Mouse (Mus musculus): Measurements from ENCODE around the gene Dach1.

The Dach1 gene

GRCm38 (mm10) chr14:98169421-98170076 lies at the start of gene Dach1:
TSS of gene Dach1 (minus strand) at chr14:98169765.
- in situ Hi-C loops (cut with MboI), result no loop called here

DNA sequence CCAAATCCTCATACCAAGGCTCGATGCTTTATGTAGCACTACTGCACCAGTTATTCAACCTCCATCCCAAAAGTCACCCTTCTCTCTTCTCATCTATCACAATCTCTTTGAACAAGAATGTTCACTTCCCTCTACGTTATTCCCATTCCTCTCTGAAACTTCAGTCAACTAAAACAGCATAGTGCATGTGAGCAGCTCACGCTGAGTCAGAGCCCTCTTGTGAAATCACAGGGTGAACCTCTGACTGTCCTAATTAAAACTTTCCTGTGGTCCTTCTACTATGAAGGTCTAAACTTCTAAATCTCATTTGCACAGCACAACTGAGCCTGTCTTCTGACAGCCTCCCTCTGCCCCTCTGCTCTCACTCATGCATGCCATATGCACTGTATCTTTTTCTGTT lies 30.5 kb upstream of the Dach1 start:
- in situ Hi-C loops (cut with MboI), result no loop called here

DNA sequence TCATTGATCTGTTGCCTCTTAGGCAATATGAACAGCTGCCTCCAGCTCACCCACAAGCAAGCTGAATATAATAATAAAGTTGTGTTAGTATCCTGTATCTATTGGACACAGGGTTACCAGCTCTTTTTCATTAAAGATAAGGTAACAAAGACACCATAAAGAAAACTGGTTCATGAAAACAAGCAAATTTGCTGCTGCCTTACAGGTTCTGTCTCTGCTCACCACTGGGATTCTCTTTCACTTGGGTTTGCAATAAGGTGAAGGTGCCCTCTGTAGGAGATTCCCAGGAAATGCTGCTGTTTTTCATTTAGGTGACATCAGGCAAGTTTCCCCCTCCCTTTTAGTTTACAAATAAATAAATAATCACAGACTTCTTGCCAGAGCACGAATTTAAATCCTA lies 12.0 kb upstream of the Dach1 start:
- in situ Hi-C loops (cut with MboI), result no loop called here

DNA sequence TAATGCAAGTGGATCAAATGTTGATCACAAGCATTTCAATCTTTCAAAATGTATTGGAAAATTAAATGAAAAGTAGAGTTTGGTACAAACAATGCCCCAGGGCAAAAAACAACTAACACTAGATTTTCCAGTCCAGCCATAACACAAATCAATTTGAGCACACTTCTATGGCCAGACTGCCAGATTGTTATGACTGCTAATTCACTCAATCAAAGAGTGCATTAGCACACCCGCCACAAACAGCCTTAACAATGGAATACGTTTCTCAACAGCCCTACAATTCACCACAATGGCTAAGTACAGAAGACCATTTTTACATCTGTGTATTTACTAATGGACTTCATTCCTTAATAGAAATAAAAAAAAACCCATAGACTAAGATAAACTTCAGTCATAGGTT lies 4.3 kb upstream of the Dach1 start:
- in situ Hi-C loops (cut with MboI), result no loop called here

- in situ Hi-C loops (cut with MboI), result no loop called here
These were observed 2.9 kb upstream of the Dach1 start for GRCm38 (mm10) chr14:98172394-98172905.

DNA sequence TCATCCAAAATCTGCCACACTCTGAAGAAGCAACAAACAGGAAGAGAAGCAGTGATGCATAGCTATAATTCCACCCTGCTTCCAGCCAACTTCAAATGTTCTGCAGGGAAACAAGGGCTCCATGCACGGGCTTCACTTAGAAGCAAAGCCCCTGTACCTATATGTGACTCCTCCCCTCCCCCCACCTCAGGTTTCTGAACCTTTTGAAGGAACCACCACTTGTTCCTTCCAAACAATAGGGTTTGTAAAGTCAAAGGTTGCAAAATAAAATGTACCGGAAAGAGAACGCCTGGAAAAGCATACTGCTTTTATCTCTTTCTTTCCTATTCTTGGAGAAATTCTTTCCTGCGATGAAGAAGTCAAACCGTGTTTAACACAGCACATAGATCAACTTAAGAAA lies 2.3 kb upstream of the Dach1 start:
- in situ Hi-C loops (cut with MboI), result no loop called here

DNA sequence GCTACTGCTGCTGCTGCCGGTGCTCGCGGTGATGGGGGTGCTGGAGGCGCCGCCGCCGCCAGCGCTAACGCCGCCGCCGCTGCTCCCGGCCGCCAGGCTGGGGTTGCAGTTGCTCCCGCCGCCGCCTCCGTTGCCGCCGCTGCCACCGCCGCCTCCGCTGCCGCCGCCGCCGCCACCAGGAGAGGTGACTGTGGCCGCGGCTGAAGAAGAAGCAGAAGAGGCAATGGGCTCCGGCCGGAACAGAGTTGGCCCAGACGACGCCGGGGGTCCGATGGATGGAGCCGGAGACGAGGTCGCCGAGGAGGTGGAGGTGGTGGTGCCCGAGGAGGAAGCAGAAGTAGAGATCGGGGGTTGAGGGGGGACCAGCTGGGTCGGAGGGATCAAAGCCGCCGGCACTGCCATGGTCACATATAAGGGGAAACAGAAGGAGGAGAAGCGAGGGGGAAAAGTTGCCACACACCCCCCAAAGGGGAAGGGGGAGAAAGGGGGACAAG lies 610 bp downstream of the Dach1 start:
- in situ Hi-C loops (cut with MboI), result no loop called here

DNA sequence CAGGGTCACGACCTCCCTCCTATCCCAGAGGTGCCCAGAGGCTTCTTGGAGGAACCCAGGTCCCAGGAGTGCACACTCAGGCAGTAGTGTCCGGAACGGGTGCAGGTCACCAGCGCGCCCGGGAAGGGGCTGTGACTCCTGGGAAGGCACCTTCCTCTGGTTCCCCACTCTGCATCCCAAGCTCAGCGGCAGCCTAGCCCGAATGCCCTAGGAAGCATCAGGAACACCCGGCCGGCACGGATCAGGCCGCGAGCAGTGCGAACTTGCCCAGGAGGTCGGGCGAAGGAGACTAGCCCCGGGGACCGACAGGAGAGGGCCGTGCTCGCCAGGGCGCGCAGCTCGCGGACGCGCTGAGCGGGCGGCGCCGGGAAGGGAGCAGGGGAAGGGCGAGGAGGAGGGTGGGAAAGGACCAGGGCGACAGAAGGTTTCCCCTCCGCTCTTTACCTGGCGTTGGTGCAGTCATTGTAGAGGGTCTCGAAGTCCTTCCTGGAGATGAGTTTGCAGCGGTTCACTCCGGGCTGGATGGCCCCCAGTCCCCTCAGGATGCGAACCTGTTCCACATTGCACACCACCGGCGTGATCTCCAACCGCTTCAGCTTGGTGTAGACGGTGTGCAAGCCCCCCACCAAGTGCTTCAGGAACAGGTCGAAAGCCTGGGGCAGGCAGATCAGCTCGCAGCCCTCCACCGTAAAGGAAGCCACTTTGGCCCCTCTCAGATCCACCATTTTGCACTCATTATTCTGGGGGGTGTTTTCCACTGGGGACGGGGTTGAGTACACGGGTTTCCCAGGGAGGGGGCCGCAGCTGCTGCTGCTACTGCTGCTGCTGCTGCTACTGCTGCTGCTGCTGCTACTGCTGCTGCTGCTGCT lies 1.3 kb downstream of the Dach1 start:
- in situ Hi-C loops (cut with MboI), result no loop called here

DNA sequence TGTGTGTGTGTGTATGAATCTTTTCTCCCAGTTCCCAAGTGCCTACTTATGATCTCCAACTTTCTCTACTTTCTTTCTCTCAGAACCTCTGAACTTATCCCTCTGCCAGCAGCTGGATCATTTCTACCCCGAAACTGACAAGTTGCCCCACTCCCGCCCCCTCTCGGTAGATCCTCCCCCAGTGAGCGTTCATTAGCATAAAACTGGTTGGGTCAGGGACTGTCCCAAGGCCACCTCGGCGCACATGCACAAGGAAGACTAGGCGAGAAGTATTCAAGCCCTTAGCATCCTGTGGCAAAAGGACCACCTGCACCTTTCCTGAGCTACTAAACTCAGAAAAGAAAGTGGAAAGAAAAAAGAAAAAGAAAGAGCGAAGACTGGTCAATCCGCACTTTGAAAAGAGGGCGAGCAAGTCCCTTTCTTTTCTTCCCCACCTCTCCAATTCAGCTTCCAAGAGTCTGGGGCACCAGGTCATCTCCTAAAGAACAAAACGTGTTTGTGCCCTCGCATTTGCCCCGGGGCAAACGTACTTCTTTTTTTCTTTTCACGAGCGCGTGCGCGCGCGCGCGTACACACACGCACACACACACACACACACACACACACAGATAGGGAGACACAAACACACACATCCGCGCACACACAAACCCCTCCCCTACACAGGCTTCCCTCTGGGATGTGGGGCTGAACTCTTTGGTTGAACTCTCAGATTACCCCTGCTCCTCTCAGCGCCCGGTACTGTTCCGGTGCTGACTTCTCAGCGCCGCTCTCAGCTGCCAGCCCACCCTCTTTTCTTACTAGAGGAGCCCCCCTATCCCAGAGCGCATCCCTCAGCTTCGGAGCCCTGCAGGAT lies 2.2 kb downstream of the Dach1 start:
- in situ Hi-C loops (cut with MboI), result no loop called here

DNA sequence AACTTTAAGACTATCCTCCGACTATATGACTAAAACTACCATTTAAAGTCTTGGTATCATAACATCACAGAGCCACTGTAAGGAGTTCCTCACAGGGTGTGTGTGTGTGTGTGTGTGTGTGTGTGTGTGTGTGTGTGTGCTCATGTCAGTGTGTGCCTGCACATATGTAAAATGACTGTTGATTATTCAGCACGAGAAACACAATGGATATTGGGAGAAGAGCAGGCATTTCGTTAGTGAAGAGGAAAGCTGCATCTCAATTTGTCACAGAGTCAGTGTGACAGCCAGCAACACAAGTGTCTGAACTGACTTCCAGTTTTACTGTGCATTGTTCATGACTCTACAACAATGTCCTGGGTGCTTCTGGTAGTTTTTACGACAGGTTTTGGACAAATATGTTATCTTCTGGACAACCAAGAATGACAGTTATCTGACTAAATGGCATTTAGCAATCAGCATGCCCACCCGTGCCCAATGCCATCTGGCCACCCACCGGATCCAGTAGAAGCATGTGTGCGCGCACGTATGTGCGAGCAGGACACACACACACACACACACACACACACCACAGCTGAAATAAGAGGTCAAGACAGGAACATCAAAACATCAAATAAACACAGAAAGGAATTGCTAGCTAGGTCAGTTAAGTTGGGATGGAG lies 3.1 kb downstream of the Dach1 start:
- in situ Hi-C loops (cut with MboI), result no loop called here

DNA sequence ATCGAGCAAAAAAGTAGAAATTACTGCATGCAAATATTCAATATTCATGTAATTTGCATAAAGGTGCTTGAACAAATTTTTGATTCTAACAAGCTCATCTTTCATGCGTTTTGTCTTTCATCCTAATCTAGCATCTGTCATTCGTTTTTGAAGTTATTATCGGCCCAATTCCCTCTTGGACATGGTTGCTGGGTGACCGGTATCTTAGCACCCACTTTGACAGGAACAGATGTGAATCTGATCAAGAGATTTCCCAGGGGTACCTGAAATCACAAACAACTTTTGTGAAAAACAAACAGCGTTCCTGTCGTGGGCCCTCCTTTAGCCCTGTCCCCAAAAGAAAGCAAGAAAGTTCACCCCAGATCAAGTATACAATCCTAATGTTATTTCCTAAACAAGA lies 12.8 kb downstream of the Dach1 start:
- in situ Hi-C loops (cut with MboI), result no loop called here

DNA sequence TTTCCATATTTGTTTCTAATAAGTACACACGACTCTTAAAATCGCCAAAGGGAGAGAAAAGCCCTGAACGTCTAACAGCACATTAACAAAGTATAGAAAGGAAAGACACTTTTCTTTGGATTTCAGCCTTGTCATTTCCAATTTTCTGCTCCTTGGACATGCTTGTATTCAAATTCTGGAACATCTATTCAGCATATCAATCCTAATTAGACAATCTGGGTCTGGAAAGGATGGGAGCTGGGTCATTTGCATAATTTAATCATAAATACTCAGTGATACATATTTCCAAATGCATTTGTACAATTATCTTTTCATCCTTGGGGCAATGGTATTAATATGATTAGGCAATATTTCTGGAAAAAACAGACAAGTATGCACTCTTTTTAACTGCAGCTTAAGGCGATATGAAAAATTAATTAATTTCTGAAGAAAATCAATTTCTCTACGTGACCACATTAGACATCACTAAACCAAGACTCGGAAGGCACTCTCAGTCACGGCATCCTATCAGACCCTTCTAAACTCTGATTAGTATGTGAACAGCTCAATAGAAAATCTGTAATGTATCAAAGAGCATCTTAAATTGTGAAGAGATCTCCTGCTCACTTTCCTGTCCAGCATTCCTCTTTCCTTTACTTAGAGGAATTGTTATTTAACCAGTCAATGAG lies 13.7 kb downstream of the Dach1 start:
- in situ Hi-C loops (cut with MboI), result no loop called here

DNA sequence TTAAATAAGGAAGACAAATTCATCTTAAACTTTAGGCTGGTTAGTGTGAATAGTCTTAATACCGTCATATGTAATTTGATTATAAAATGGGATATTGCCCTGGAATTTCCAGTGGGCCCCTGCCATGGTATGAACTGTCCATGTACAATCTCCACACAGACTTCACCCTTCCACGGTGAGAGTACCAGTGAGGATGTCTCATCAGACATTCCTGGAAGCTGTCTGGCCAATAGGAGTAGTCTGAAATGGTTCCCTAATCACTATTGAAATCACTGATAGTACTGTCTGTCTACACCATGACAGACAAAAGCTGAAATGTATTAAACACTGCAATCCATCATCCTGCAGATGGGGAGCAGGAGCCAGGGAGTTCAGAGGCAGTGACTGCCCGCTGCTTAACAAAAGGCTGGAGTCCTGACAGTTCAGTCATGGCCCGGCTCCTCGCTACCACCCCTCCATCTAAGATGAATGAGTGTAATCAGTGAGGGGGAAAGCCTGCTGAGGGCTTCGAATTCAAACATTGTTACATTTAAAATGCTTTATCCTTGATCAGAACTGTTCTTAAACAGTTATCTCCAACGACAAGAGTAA lies 14.6 kb downstream of the Dach1 start:
- in situ Hi-C loops (cut with MboI), result no loop called here

GRCm38 (mm10) chr14:98141758-98142157 lies 27.8 kb downstream of the Dach1 start:
- in situ Hi-C loops (cut with MboI), result no loop called here

DNA sequence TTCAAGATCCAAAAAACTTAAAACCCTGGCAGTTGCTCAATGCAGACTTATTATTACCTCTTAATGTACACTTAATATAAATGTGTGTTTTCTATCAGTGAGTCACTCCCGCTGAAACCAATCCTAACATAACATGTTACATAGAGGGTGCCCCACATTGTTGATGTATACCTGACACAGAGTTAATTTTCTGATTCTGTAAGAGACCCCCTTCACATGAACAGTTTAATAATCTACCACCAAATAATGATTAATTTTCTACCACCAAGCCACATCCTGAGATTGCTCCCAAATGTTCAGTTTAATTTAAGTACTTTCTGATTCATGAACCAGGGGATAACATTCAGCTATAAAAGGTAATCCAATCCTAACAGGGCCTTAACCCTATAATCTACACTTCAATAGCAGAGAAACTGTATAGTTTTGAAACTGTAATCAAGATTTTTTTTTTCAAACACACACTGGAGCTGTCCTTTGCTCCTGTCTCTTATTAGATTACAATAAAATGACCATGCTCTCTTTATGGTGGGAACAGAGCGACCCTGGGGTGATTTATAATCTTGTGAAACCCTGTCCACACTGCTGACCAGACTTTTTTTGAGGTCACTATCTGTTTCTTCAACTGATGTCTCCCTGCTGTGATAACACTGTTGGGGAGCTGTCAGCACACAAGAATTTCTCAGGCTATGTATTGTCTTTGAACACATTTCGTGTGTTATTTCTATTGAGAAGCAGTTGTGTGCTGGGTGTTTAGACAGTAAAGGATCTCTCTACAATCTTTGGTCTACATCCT lies 30.5 kb downstream of the Dach1 start:
- in situ Hi-C loops (cut with MboI), result no loop called here

GRCm38 (mm10) chr14:98134546-98134945 lies 35.0 kb downstream of the Dach1 start:
- in situ Hi-C loops (cut with MboI), result no loop called here

GRCm38 (mm10) chr14:98123032-98123431 lies 46.5 kb downstream of the Dach1 start:
- in situ Hi-C loops (cut with MboI), result no loop called here

DNA sequence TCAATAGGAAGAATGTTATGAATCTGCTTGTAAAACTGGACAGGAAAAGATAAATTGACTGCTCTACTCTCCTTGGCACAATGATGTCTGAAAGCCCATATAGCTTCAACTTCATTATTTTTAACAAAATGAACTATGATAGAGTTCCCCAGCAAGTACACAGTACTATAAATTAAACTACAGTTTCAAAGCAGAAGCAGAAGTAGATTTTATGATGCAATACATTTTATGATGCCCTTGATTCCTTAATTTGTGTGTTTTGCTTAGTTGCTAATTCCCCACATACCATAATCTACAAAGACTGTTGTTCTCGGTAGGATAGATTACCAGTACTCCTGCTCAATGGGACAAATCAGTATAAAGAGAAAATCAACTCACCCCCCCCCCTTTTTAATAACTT lies 52.9 kb downstream of the Dach1 start:
- in situ Hi-C loops (cut with MboI), result no loop called here

GRCm38 (mm10) chr14:98113106-98113505 lies 56.5 kb downstream of the Dach1 start:
- in situ Hi-C loops (cut with MboI), result no loop called here

DNA sequence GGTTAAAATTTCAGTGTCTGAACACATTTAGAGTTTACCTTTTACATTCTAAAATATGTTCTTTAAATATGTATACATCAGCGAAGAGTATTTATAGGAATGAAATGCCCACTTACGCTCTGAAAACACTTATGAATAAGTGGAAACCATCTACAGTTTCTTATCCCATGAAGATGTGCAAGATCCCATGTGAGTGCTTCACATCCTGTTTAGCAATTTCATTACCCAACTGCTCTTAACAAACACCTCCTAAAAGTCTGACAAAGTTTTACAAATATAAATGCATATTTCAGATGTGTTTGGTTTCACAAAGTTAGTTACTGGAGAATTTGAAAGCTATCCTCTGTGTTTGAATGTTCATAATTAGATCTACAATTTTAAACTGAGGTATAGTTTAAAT lies 59.6 kb downstream of the Dach1 start:
- in situ Hi-C loops (cut with MboI), result no loop called here

Measured in mature B cell (primary cell).